Mouse (Mus musculus): ENCODE data around the gene Wdr61. TPM values are rescaled to one million over a fixed set of nuclear protein-coding genes. Genes with fewer than 3 reads are reported as not detected.

Gene Wdr61
- polyA plus RNA-seq, 1 experiment from 2014 or later = 151 TPM

Small RNAs within 50 kb of the gene (microRNA-seq; reads per million reads assigned to microRNA genes)
- gene Mir5710 = not detected

Other genes with a start within 250 kb of the Wdr61 start
- 29.1 and 30.0 TPM in 2 replicates for gene Dmxl2, start 232.9 kb downstream of the Wdr61 start, polyA plus RNA-seq (2015; fragmentation: Nextera tagmentation; extraction: Ambion mirVana)
- 0.10 and 0.48 TPM in 2 replicates for gene Sh2d7, start 195.5 kb downstream of the Wdr61 start, polyA plus RNA-seq (2015; fragmentation: Nextera tagmentation; extraction: Ambion mirVana)
- gene Cib2, start 174.3 kb downstream of the Wdr61 start, polyA plus RNA-seq (2015; fragmentation: Nextera tagmentation; extraction: Ambion mirVana) = 27.0 and 28.9 TPM in 2 replicates
- 126 and 127 TPM in 2 replicates for gene Idh3a, start 148.2 kb downstream of the Wdr61 start, polyA plus RNA-seq (2015; fragmentation: Nextera tagmentation; extraction: Ambion mirVana)
- 14.7 and 16.1 TPM in 2 replicates for gene Acsbg1, start 72.6 kb downstream of the Wdr61 start, polyA plus RNA-seq (2015; fragmentation: Nextera tagmentation; extraction: Ambion mirVana)
- 3.0 and 3.6 TPM in 2 replicates for gene Dnaja4, start 35.6 kb downstream of the Wdr61 start, polyA plus RNA-seq (2015; fragmentation: Nextera tagmentation; extraction: Ambion mirVana)
- gene Crabp1, start 30.2 kb upstream of the Wdr61 start, polyA plus RNA-seq (2015; fragmentation: Nextera tagmentation; extraction: Ambion mirVana) = 34.3 and 44.4 TPM in 2 replicates
- gene Ireb2, start 129.3 kb upstream of the Wdr61 start, polyA plus RNA-seq (2015; fragmentation: Nextera tagmentation; extraction: Ambion mirVana) = 46.2 and 51.2 TPM in 2 replicates
- gene Hykk, start 182.8 kb upstream of the Wdr61 start, polyA plus RNA-seq (2015; fragmentation: Nextera tagmentation; extraction: Ambion mirVana) = 1.9 and 2.2 TPM in 2 replicates
- 314 and 317 TPM in 2 replicates for gene Psma4, start 216.3 kb upstream of the Wdr61 start, polyA plus RNA-seq (2015; fragmentation: Nextera tagmentation; extraction: Ambion mirVana)
- 1.1 and 1.2 TPM in 2 replicates for gene AY074887, start 216.5 kb upstream of the Wdr61 start, polyA plus RNA-seq (2015; fragmentation: Nextera tagmentation; extraction: Ambion mirVana)
- gene Chrna5, start 246.4 kb upstream of the Wdr61 start, polyA plus RNA-seq (2015; fragmentation: Nextera tagmentation; extraction: Ambion mirVana) = 0.31 and 0.74 TPM in 2 replicates

Measured in forebrain, embryonic 13.5 days (tissue).